Mouse (Mus musculus): ENCODE results near the gene Abtb1. TPM values are rescaled to one million over a fixed set of nuclear protein-coding genes. Genes with fewer than 3 reads are reported as not detected.
A peak's percentile ranks its signal among the peaks of the same experiment; 100 is the strongest.

Abtb1 gene
- total RNA-seq, 2 experiments from 2014 or later: 39.7 to 40.5 TPM

- no peak for TF ChIP-seq CTCF (IDR thresholded peaks at IDR 0.05)
- intact Hi-C loops (cut with DNase I): no loop called here
- H3K27ac ChIP-seq: peak overlapping the region; percentile 53; the same call in 1 of the 2 replicates
These were observed 32.4 kb upstream of the Abtb1 start for GRCm38 (mm10) chr6:88873965-88874867.

GRCm38 (mm10) chr6:88872811-88873210 is 31.0 kb upstream of the Abtb1 start:
- intact Hi-C loops (cut with DNase I): no loop called here
- no peak overlapping the region for H3K27ac ChIP-seq
- no peak for DNase-seq (ENCODE audit: extremely low spot score in 1 of 2, low spot score in 2 of 2)
- H3K4me3 ChIP-seq: no peak overlapping the region
- TF ChIP-seq CTCF (IDR thresholded peaks at IDR 0.05): no peak

More at GRCm38 (mm10) chr6:88873965-88874867, 32.4 kb upstream of the Abtb1 start:
- DNase-seq (ENCODE audit: extremely low spot score in 1 of 2, low spot score in 2 of 2): peak; percentile 31 to 38
- peak overlapping the region; percentile 71 for H3K4me3 ChIP-seq

- no peak for TF ChIP-seq CTCF (IDR thresholded peaks at IDR 0.05)
- no peak overlapping the region for H3K27ac ChIP-seq
- peak; percentile 50 to 62 for DNase-seq (ENCODE audit: extremely low spot score in 1 of 2, low spot score in 2 of 2)
- H3K4me3 ChIP-seq: no peak overlapping the region
- intact Hi-C loops (cut with DNase I): no loop called here
These were observed 29.8 kb upstream of the Abtb1 start for GRCm38 (mm10) chr6:88871546-88871945.

GRCm38 (mm10) chr6:88870594-88870993 is 28.8 kb upstream of the Abtb1 start:
- H3K27ac ChIP-seq: no peak overlapping the region
- no peak for DNase-seq (ENCODE audit: extremely low spot score in 1 of 2, low spot score in 2 of 2)

GRCm38 (mm10) chr6:88869459-88869858 is 27.7 kb upstream of the Abtb1 start:
- H3K4me3 ChIP-seq: no peak overlapping the region
- no peak overlapping the region for H3K27ac ChIP-seq
- intact Hi-C loops (cut with DNase I): no loop called here
- TF ChIP-seq CTCF (IDR thresholded peaks at IDR 0.05): no peak
- peak in 1 of 2 experiments; percentile 48 for DNase-seq (ENCODE audit: extremely low spot score in 1 of 2, low spot score in 2 of 2)

More at GRCm38 (mm10) chr6:88870594-88870993, 28.8 kb upstream of the Abtb1 start:
- intact Hi-C loops (cut with DNase I): no loop called here
- H3K4me3 ChIP-seq: no peak overlapping the region
- TF ChIP-seq CTCF (IDR thresholded peaks at IDR 0.05): no peak

- Histone ChIP-seq H3K27ac (no peak overlapping the region), H3K4me3 (no peak overlapping the region)
- DNase-seq (ENCODE audit: extremely low spot score in 1 of 2, low spot score in 2 of 2): no peak
- intact Hi-C loops (cut with DNase I): no loop called here
- TF ChIP-seq CTCF (IDR thresholded peaks at IDR 0.05): no peak
These were observed 23.9 kb upstream of the Abtb1 start for GRCm38 (mm10) chr6:88865704-88866103.

GRCm38 (mm10) chr6:88860914-88861313 is 19.1 kb upstream of the Abtb1 start:
- peak; percentile 65 for TF ChIP-seq CTCF (IDR thresholded peaks at IDR 0.05)
- intact Hi-C loops (cut with DNase I): no loop called here
- DNase-seq (ENCODE audit: extremely low spot score in 1 of 2, low spot score in 2 of 2): no peak
- H3K4me3 ChIP-seq: no peak overlapping the region
- no peak overlapping the region for H3K27ac ChIP-seq

GRCm38 (mm10) chr6:88858341-88858740 is 16.6 kb upstream of the Abtb1 start:
- no peak for TF ChIP-seq CTCF (IDR thresholded peaks at IDR 0.05)
- no peak for DNase-seq (ENCODE audit: extremely low spot score in 1 of 2, low spot score in 2 of 2)
- H3K27ac ChIP-seq: no peak overlapping the region
- intact Hi-C loops (cut with DNase I): no loop called here
- no peak overlapping the region for H3K4me3 ChIP-seq

- DNase-seq (ENCODE audit: extremely low spot score in 1 of 2, low spot score in 2 of 2): no peak
- intact Hi-C loops (cut with DNase I): no loop called here
- Histone ChIP-seq H3K4me3 (no peak overlapping the region), H3K27ac (no peak overlapping the region)
- TF ChIP-seq CTCF (IDR thresholded peaks at IDR 0.05): no peak
These were observed 16.0 kb upstream of the Abtb1 start for GRCm38 (mm10) chr6:88857830-88858229.

GRCm38 (mm10) chr6:88857249-88857648 is 15.5 kb upstream of the Abtb1 start:
- no peak overlapping the region for H3K4me3 ChIP-seq
- H3K27ac ChIP-seq: no peak overlapping the region
- intact Hi-C loops (cut with DNase I): no loop called here
- peak; percentile 25 for TF ChIP-seq CTCF (IDR thresholded peaks at IDR 0.05)
- no peak for DNase-seq (ENCODE audit: extremely low spot score in 1 of 2, low spot score in 2 of 2)

- intact Hi-C loops (cut with DNase I): loop anchor here (1.0 kb wide), 1 partner anchor 306 kb away; no protein-coding TSS in a partner anchor
- DNase-seq (ENCODE audit: extremely low spot score in 1 of 2, low spot score in 2 of 2): peak; percentile 64
- no peak overlapping the region for H3K27ac ChIP-seq
- H3K4me3 ChIP-seq: no peak overlapping the region
- TF ChIP-seq CTCF (IDR thresholded peaks at IDR 0.05): peak; percentile 69
These were observed 13.9 kb upstream of the Abtb1 start for GRCm38 (mm10) chr6:88855636-88856035.

GRCm38 (mm10) chr6:88854509-88854908 is 12.7 kb upstream of the Abtb1 start:
- no peak for TF ChIP-seq CTCF (IDR thresholded peaks at IDR 0.05)
- DNase-seq (ENCODE audit: extremely low spot score in 1 of 2, low spot score in 2 of 2): no peak
- intact Hi-C loops (cut with DNase I): no loop called here
- Histone ChIP-seq H3K4me3 (no peak overlapping the region), H3K27ac (no peak overlapping the region)
